Mouse (Mus musculus) heart, embryonic 11.5 days (tissue): ENCODE data around the gene Tmcc1. TPM values are rescaled to one million over a fixed set of nuclear protein-coding genes. Genes with fewer than 3 reads are reported as not detected.

ENCODE experiments used
- ATAC-seq: fragments of 200-750 bp; cut with Nextera tagmentation; replicated peaks from 2 replicates; pipeline ENCODE4 v1.8.0; 2017; ENCODE audit warnings: moderate library complexity; ENCODE audit not compliant: insufficient number of reproducible peaks, low FRiP score, low TSS enrichment
- H3K27ac ChIP-seq: fragments of 300-500 bp; sonication (generic); 2 replicates; pipeline ENCODE4 v1.5.1; 2014; ENCODE audit warnings: mild to moderate bottlenecking, low read depth, low read length
- H3K27me3 ChIP-seq: fragments of 300-500 bp; sonication (generic); 2 replicates; pipeline ENCODE4 v1.6.1; 2014; ENCODE audit warnings: mild to moderate bottlenecking, low read length, mixed read lengths; ENCODE audit not compliant: control insufficient read depth, insufficient read depth
- H3K36me3 ChIP-seq: fragments of 300-500 bp; sonication (generic); 2 replicates; pipeline ENCODE4 v1.6.1; 2014; ENCODE audit warnings: mild to moderate bottlenecking, low read length, moderate library complexity, mixed read lengths; ENCODE audit not compliant: control insufficient read depth, insufficient read depth
- H3K4me1 ChIP-seq: fragments of 300-500 bp; sonication (generic); 2 replicates; pipeline ENCODE4 v1.6.1; 2014; ENCODE audit warnings: low read length; ENCODE audit not compliant: control insufficient read depth, insufficient read depth
- H3K4me2 ChIP-seq: fragments of 300-500 bp; sonication (generic); 2 replicates; pipeline ENCODE4 v1.6.1; 2014; ENCODE audit warnings: mild to moderate bottlenecking, moderate library complexity
- H3K4me3 ChIP-seq: fragments of 300-500 bp; sonication (generic); 2 replicates; pipeline ENCODE4 v1.5.1; 2014; ENCODE audit warnings: low read depth, low read length
- H3K9ac ChIP-seq: fragments of 300-500 bp; sonication (generic); 2 replicates; pipeline ENCODE4 v1.6.1; 2014; ENCODE audit warnings: mild to moderate bottlenecking, low read depth, low read length, moderate library complexity
- H3K9me3 ChIP-seq: fragments of 300-500 bp; sonication (generic); replicated peaks from 2 replicates; pipeline ENCODE4 v1.6.1; 2016; ENCODE audit warnings: low read length; ENCODE audit not compliant: control insufficient read depth
- WGBS: fragments of 180-500 bp; shearing (Covaris S2); extraction: QIAGEN DNeasy Blood & Tissue Kit; methylation state at CpG from one replicate; pipeline ENCODE4 v1.1.7; 2014; ENCODE audit not compliant: insufficient replicate concordance; 5-methylcytosine and 5-hydroxymethylcytosine counted together
- polyA plus RNA-seq: library from polyadenylated mRNA; unstranded; fragments of >200 nt; fragmentation: Nextera tagmentation; extraction: Ambion mirVana; gene quantifications from 2 replicates; pipeline ENCODE4 v1.2.1, GENCODE M21; 2014

Tmcc1 gene
- polyA plus RNA-seq, 1 experiment from 2014 or later, result 15.0 TPM

GRCm38 (mm10) chr6:116009426-116009825 is 183.9 kb downstream of the Tmcc1 start:
- H3K27ac ChIP-seq, result no peak overlapping the region
- no peak for ATAC-seq
- WGBS, result 62% methylated on average over 12 of the region's 12 CpGs

GRCm38 (mm10) chr6:116007561-116008173 is 185.6 kb downstream of the Tmcc1 start:
- Histone ChIP-seq H3K27ac (no peak overlapping the region), H3K9me3 (no peaks in the 10 kb centered on the region), H3K4me3 (no peak overlapping the region), H3K27me3 (no peaks in the 10 kb centered on the region), H3K9ac (no peak overlapping the region), H3K4me1 (peaks cover 35% of the 10 kb centered on the region), H3K36me3 (no peaks in the 10 kb centered on the region), H3K4me2 (no peak overlapping the region; the same call in 1 of the 2 replicates)
- WGBS, result 28% methylated on average over 9 of the region's 9 CpGs
- peak; percentile 27; the same call in 1 of the 2 replicates for ATAC-seq

More at GRCm38 (mm10) chr6:116009426-116009825, 183.9 kb downstream of the Tmcc1 start:
- Histone ChIP-seq H3K9ac (no peak overlapping the region), H3K36me3 (no peaks in the 10 kb centered on the region), H3K4me3 (no peak overlapping the region), H3K4me2 (no peak overlapping the region), H3K4me1 (peaks cover 21% of the 10 kb centered on the region), H3K9me3 (no peaks in the 10 kb centered on the region), H3K27me3 (no peaks in the 10 kb centered on the region)

GRCm38 (mm10) chr6:116006731-116007130 is 186.6 kb downstream of the Tmcc1 start:
- H3K4me2 ChIP-seq, result peak overlapping the region; percentile 8; the same call in 1 of the 2 replicates
- H3K9me3 ChIP-seq, result no peaks in the 10 kb centered on the region
- peak overlapping the region; percentile 44; the same call in 1 of the 2 replicates for H3K9ac ChIP-seq
- H3K27me3 ChIP-seq, result no peaks in the 10 kb centered on the region
- peaks cover 44% of the 10 kb centered on the region for H3K4me1 ChIP-seq
- 28% methylated on average over 9 of the region's 9 CpGs for WGBS
- peak overlapping the region; percentile 80 for H3K27ac ChIP-seq
- H3K4me3 ChIP-seq, result no peak overlapping the region
- no peaks in the 10 kb centered on the region for H3K36me3 ChIP-seq
- ATAC-seq, result peak; percentile 39

GRCm38 (mm10) chr6:116005959-116006288 is 187.4 kb downstream of the Tmcc1 start:
- H3K9ac ChIP-seq, result peak overlapping the region; percentile 44; the same call in 1 of the 2 replicates
- WGBS, result 73% methylated on average over 4 of the region's 4 CpGs
- no peaks in the 10 kb centered on the region for H3K27me3 ChIP-seq
- no peak for ATAC-seq
- no peak overlapping the region for H3K4me3 ChIP-seq
- H3K27ac ChIP-seq, result peak overlapping the region; percentile 80
- no peaks in the 10 kb centered on the region for H3K36me3 ChIP-seq
- no peaks in the 10 kb centered on the region for H3K9me3 ChIP-seq
- H3K4me1 ChIP-seq, result peaks cover 44% of the 10 kb centered on the region
- no peak overlapping the region for H3K4me2 ChIP-seq

GRCm38 (mm10) chr6:116005275-116005958 is 187.9 kb downstream of the Tmcc1 start:
- Histone ChIP-seq H3K9me3 (no peaks in the 10 kb centered on the region), H3K36me3 (no peaks in the 10 kb centered on the region), H3K27me3 (no peaks in the 10 kb centered on the region), H3K4me1 (peaks cover 44% of the 10 kb centered on the region), H3K27ac (peak overlapping the region; percentile 86), H3K4me2 (no peak overlapping the region), H3K9ac (no peak overlapping the region), H3K4me3 (no peak overlapping the region)
- ATAC-seq, result no peak
- WGBS, result 64% methylated on average over 17 of the region's 17 CpGs

GRCm38 (mm10) chr6:116004716-116005115 is 188.6 kb downstream of the Tmcc1 start:
- 85% methylated on average over 6 of the region's 6 CpGs for WGBS
- H3K4me1 ChIP-seq, result peaks cover 44% of the 10 kb centered on the region
- no peak for ATAC-seq
- H3K4me3 ChIP-seq, result no peak overlapping the region
- no peak overlapping the region for H3K4me2 ChIP-seq
- peak overlapping the region; percentile 86 for H3K27ac ChIP-seq
- H3K36me3 ChIP-seq, result no peaks in the 10 kb centered on the region
- no peak overlapping the region for H3K9ac ChIP-seq
- no peaks in the 10 kb centered on the region for H3K27me3 ChIP-seq
- H3K9me3 ChIP-seq, result no peaks in the 10 kb centered on the region

GRCm38 (mm10) chr6:116004069-116004468 is 189.2 kb downstream of the Tmcc1 start:
- Histone ChIP-seq H3K27ac (peak overlapping the region; percentile 86), H3K4me2 (peak overlapping the region; percentile 32), H3K27me3 (no peaks in the 10 kb centered on the region), H3K4me1 (peaks cover 47% of the 10 kb centered on the region), H3K36me3 (no peaks in the 10 kb centered on the region), H3K4me3 (no peak overlapping the region), H3K9me3 (no peaks in the 10 kb centered on the region), H3K9ac (peak overlapping the region; percentile 43; the same call in 1 of the 2 replicates)
- ATAC-seq, result no peak
- 21% methylated on average over 7 of the region's 7 CpGs for WGBS

- 42% methylated on average over 5 of the region's 5 CpGs for WGBS
- no peaks in the 10 kb centered on the region for H3K9me3 ChIP-seq
- peak overlapping the region; percentile 32 for H3K4me2 ChIP-seq
- peaks cover 52% of the 10 kb centered on the region for H3K4me1 ChIP-seq
- H3K9ac ChIP-seq, result peak overlapping the region; percentile 43; the same call in 1 of the 2 replicates
- no peak for ATAC-seq
- no peaks in the 10 kb centered on the region for H3K36me3 ChIP-seq
- H3K27ac ChIP-seq, result peak overlapping the region; percentile 86
- no peaks in the 10 kb centered on the region for H3K27me3 ChIP-seq
- H3K4me3 ChIP-seq, result no peak overlapping the region
Measured at GRCm38 (mm10) chr6:116003516-116003915, 189.8 kb downstream of the Tmcc1 start.
